Mouse (Mus musculus) CH12.LX (cell line): ENCODE results near the gene Rab12.

Source experiments
- CTCF ChIP-seq, 2 experiments: IDR thresholded peaks in 1 of 2; conservative IDR thresholded peaks in 1 of 2; 2 replicates each; pipeline ENCODE4 v1.5.1; 2011 to 2012; ENCODE audit warnings: low read depth in 2 of 2, low read length in 2 of 2, improper control_type of control experiment in 1 of 2, inconsistent platforms in 1 of 2, mild to moderate bottlenecking in 1 of 2, moderate library complexity in 1 of 2
- JUND ChIP-seq: conservative IDR thresholded peaks from 2 replicates; pipeline ENCODE4 v1.6.1; 2011; ENCODE audit warnings: low read depth, low read length, improper control_type of control experiment
- MYC ChIP-seq: IDR thresholded peaks from 2 replicates; pipeline ENCODE4 v1.6.1; 2011; ENCODE audit warnings: low read depth, mild to moderate bottlenecking, improper control_type of control experiment, low read length

DNA sequence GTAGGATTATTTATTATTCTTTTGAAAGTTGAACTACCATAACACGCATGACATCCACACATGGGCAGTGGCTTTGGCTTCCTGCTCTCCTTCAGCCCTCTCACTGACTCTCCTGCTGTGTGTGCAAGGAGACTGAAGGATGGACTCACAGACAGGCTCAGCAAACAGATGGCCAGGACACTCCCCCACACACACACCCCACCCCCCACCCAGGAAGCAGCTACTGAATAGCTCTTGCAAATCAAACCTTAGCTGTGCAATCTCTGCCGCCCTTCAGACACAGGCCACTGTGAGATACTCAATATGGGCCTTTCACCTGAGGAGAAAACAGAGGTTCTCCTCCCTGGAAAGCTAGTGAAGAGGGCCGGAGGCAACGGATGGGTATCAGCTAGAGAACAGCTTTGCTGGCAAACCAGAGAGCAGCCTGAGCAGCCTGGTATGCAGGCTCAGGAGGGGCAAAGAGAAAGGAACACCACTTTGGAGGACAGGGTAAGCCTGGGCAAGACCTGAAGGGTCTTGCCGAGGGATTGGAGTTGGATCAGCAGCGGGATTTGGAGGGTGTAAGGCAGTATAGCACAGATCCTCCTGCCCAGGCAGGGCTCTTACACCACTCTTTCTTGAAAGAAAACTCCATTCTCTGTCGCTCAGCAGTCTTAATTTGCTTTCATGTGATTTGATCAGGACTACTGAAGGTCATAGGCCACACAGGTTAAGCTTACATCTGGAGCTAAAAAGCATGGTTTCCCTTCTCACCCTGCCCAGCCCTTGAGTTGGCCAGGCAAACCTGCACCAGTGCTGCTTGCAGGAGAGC lies 73.1 kb downstream of the Rab12 start:
- TF ChIP-seq JUND (no peak), CTCF (conservative IDR thresholded peaks at IDR 0.05 in 1 of 2, IDR thresholded peaks at IDR 0.05 in 1 of 2; ENCODE audit: low read depth in 2 of 2, low read length in 2 of 2) (no peak), MYC (no peak)
